Mouse (Mus musculus): Measurements from ENCODE around the gene Hoxc8. TPM values are rescaled to one million over a fixed set of nuclear protein-coding genes. Genes with fewer than 3 reads are reported as not detected.

The Hoxc8 gene
- polyA plus RNA-seq, 1 experiment = not detected

GRCm38 (mm10) chr15:103000501-103000901, 10.1 kb downstream of the Hoxc8 start:
- 24% methylated on average over 24 of the region's 24 CpGs for WGBS

DNA sequence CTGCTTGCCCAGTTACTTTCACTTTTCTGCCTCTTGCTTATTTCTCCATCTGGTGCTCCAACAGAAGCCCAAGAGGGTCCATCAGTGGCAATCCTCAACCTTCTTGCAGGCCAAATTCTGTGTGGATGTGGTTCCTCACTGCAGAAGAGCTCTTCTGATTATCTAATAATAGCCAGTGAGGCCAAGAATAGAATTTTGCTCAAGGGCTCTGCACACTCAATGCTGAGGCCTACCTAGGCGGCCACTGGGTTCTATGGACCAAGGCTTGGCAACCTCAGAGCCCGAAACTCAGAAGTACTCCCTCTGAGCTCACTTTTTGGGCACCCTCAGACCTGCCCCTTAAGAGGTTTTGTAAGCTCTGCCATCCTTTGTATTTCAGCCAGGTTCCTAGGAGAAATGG, 11.0 kb downstream of the Hoxc8 start:
- no peak for TF ChIP-seq POLR2A (IDR thresholded peaks at IDR 0.05; ENCODE audit: low read depth, low read length)
- TF ChIP-seq CTCF (IDR thresholded peaks at IDR 0.05; ENCODE audit: extremely low read depth, insufficient read depth, insufficient read length, insufficient replicate concordance) = no peak
- Histone ChIP-seq H3K4me1 (ENCODE audit: control insufficient read depth, insufficient read depth, insufficient read length) (no peaks in the 10 kb centered on the region; the same call in 1 of the 2 replicates), H3K4me3 (ENCODE audit: extremely low read depth, insufficient read depth, insufficient read length) (no peak overlapping the region), H3K27ac (ENCODE audit: insufficient read depth, low read length) (no peak overlapping the region), H3K36me3 (ENCODE audit: control insufficient read depth, insufficient read depth, low read length) (no peaks in the 10 kb centered on the region), H3K27me3 (ENCODE audit: control insufficient read depth, insufficient read depth, low read length) (peaks cover 45% of the 10 kb centered on the region)
- no peak for DNase-seq (ENCODE audit: low read depth in 1 of 2, low spot score in 2 of 2)
- 81% methylated on average over 2 of the region's 2 CpGs for WGBS

More at GRCm38 (mm10) chr15:103000501-103000901, 10.1 kb downstream of the Hoxc8 start:
- Histone ChIP-seq H3K4me3 (ENCODE audit: extremely low read depth, insufficient read depth, insufficient read length) (no peak overlapping the region), H3K36me3 (ENCODE audit: control insufficient read depth, insufficient read depth, low read length) (no peaks in the 10 kb centered on the region), H3K27me3 (ENCODE audit: control insufficient read depth, insufficient read depth, low read length) (peaks cover 42% of the 10 kb centered on the region), H3K4me1 (ENCODE audit: control insufficient read depth, insufficient read depth, insufficient read length) (no peaks in the 10 kb centered on the region; the same call in 1 of the 2 replicates), H3K27ac (ENCODE audit: insufficient read depth, low read length) (no peak overlapping the region)
- no peak for TF ChIP-seq CTCF (IDR thresholded peaks at IDR 0.05; ENCODE audit: extremely low read depth, insufficient read depth, insufficient read length, insufficient replicate concordance)
- TF ChIP-seq POLR2A (IDR thresholded peaks at IDR 0.05; ENCODE audit: low read depth, low read length) = no peak
- DNase-seq (ENCODE audit: low read depth in 1 of 2, low spot score in 2 of 2) = no peak

DNA sequence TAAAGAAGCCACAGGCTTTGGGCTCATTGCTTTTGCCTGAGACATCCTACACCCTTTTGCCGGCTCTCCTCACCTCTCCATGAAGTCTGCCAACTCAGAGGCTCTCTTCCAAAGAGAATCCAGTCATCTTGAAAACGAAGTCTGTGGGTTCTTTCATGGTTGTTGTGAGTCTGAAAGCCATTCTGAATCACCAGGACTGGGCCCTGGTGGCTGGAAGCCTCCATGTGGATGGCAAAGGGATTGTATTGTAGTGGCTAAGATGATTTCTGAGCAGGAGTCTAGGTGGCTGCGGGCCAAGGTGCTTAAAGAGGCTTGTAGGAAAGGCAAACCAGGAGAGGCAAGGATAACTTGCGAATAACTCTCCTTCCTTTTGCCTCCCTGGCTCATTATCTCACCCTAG, 11.7 kb downstream of the Hoxc8 start:
- H3K36me3 ChIP-seq (ENCODE audit: control insufficient read depth, insufficient read depth, low read length) = no peaks in the 10 kb centered on the region
- no peak for DNase-seq (ENCODE audit: low read depth in 1 of 2, low spot score in 2 of 2)
- peaks cover 43% of the 10 kb centered on the region for H3K27me3 ChIP-seq (ENCODE audit: control insufficient read depth, insufficient read depth, low read length)
- no peak overlapping the region for H3K4me3 ChIP-seq (ENCODE audit: extremely low read depth, insufficient read depth, insufficient read length)
- 68% methylated on average over 4 of the region's 4 CpGs for WGBS
- no peaks in the 10 kb centered on the region; the same call in 1 of the 2 replicates for H3K4me1 ChIP-seq (ENCODE audit: control insufficient read depth, insufficient read depth, insufficient read length)
- no peak for TF ChIP-seq POLR2A (IDR thresholded peaks at IDR 0.05; ENCODE audit: low read depth, low read length)
- TF ChIP-seq CTCF (IDR thresholded peaks at IDR 0.05; ENCODE audit: extremely low read depth, insufficient read depth, insufficient read length, insufficient replicate concordance) = no peak
- no peak overlapping the region for H3K27ac ChIP-seq (ENCODE audit: insufficient read depth, low read length)

- H3K4me3 ChIP-seq (ENCODE audit: extremely low read depth, insufficient read depth, insufficient read length) = no peak overlapping the region
- no peak for DNase-seq (ENCODE audit: low read depth in 1 of 2, low spot score in 2 of 2)
- WGBS = 19% methylated on average over 13 of the region's 13 CpGs
- peaks cover 42% of the 10 kb centered on the region for H3K27me3 ChIP-seq (ENCODE audit: control insufficient read depth, insufficient read depth, low read length)
- H3K27ac ChIP-seq (ENCODE audit: insufficient read depth, low read length) = no peak overlapping the region
- no peak for TF ChIP-seq POLR2A (IDR thresholded peaks at IDR 0.05; ENCODE audit: low read depth, low read length)
- TF ChIP-seq CTCF (IDR thresholded peaks at IDR 0.05; ENCODE audit: extremely low read depth, insufficient read depth, insufficient read length, insufficient replicate concordance) = no peak
- H3K4me1 ChIP-seq (ENCODE audit: control insufficient read depth, insufficient read depth, insufficient read length) = no peaks in the 10 kb centered on the region; the same call in 1 of the 2 replicates
- no peaks in the 10 kb centered on the region for H3K36me3 ChIP-seq (ENCODE audit: control insufficient read depth, insufficient read depth, low read length)
Measured at GRCm38 (mm10) chr15:103002821-103003448, 12.5 kb downstream of the Hoxc8 start.

- DNase-seq (ENCODE audit: low read depth in 1 of 2, low spot score in 2 of 2) = no peak
- Histone ChIP-seq H3K4me3 (ENCODE audit: extremely low read depth, insufficient read depth, insufficient read length) (no peak overlapping the region), H3K36me3 (ENCODE audit: control insufficient read depth, insufficient read depth, low read length) (no peaks in the 10 kb centered on the region), H3K4me1 (ENCODE audit: control insufficient read depth, insufficient read depth, insufficient read length) (no peaks in the 10 kb centered on the region), H3K27me3 (ENCODE audit: control insufficient read depth, insufficient read depth, low read length) (peaks cover 40% of the 10 kb centered on the region), H3K27ac (ENCODE audit: insufficient read depth, low read length) (no peak overlapping the region)
- WGBS = 12% methylated on average over 17 of the region's 17 CpGs
- TF ChIP-seq CTCF (IDR thresholded peaks at IDR 0.05; ENCODE audit: extremely low read depth, insufficient read depth, insufficient read length, insufficient replicate concordance) (no peak), POLR2A (IDR thresholded peaks at IDR 0.05; ENCODE audit: low read depth, low read length) (no peak)
Measured at GRCm38 (mm10) chr15:103005308-103005707, 14.9 kb downstream of the Hoxc8 start.

GRCm38 (mm10) chr15:103005797-103006196, 15.4 kb downstream of the Hoxc8 start:
- 22% methylated on average over 5 of the region's 5 CpGs for WGBS
- TF ChIP-seq CTCF (IDR thresholded peaks at IDR 0.05; ENCODE audit: extremely low read depth, insufficient read depth, insufficient read length, insufficient replicate concordance) (no peak), POLR2A (IDR thresholded peaks at IDR 0.05; ENCODE audit: low read depth, low read length) (no peak)
- no peaks in the 10 kb centered on the region for H3K4me1 ChIP-seq (ENCODE audit: control insufficient read depth, insufficient read depth, insufficient read length)
- DNase-seq (ENCODE audit: low read depth in 1 of 2, low spot score in 2 of 2) = no peak
- H3K27me3 ChIP-seq (ENCODE audit: control insufficient read depth, insufficient read depth, low read length) = peaks cover 37% of the 10 kb centered on the region
- no peaks in the 10 kb centered on the region for H3K36me3 ChIP-seq (ENCODE audit: control insufficient read depth, insufficient read depth, low read length)
- H3K27ac ChIP-seq (ENCODE audit: insufficient read depth, low read length) = no peak overlapping the region
- H3K4me3 ChIP-seq (ENCODE audit: extremely low read depth, insufficient read depth, insufficient read length) = no peak overlapping the region

DNA sequence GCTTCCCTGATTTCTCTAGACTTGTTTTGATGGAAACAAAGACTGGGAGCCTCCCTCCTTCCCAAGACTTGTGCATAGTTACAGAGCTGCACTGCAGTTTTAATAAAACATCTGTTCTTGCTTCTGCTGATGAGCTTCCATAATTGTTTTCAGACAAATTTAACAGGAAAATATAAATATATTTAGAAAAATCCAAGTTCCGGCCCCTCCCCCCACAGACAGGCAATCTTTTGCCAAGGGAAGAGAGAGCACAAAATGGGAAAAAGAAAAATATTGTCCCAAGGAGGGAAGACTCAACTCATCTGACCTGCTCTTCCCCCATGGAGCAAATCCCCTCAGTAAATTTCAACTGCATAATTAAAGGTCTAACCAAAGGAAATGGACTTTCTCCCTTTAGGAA, 15.9 kb downstream of the Hoxc8 start:
- TF ChIP-seq POLR2A (IDR thresholded peaks at IDR 0.05; ENCODE audit: low read depth, low read length) (no peak), CTCF (IDR thresholded peaks at IDR 0.05; ENCODE audit: extremely low read depth, insufficient read depth, insufficient read length, insufficient replicate concordance) (no peak)
- H3K4me3 ChIP-seq (ENCODE audit: extremely low read depth, insufficient read depth, insufficient read length) = no peak overlapping the region
- 52% methylated on average over 1 of the region's 1 CpGs for WGBS
- no peaks in the 10 kb centered on the region for H3K36me3 ChIP-seq (ENCODE audit: control insufficient read depth, insufficient read depth, low read length)
- H3K27me3 ChIP-seq (ENCODE audit: control insufficient read depth, insufficient read depth, low read length) = peaks cover 39% of the 10 kb centered on the region
- no peak overlapping the region for H3K27ac ChIP-seq (ENCODE audit: insufficient read depth, low read length)
- H3K4me1 ChIP-seq (ENCODE audit: control insufficient read depth, insufficient read depth, insufficient read length) = no peaks in the 10 kb centered on the region
- no peak for DNase-seq (ENCODE audit: low read depth in 1 of 2, low spot score in 2 of 2)

Measured in spleen, adult 2 months (tissue).